Mouse (Mus musculus): ENCODE measurements around the gene Tom1l2. TPM values are rescaled to one million over a fixed set of nuclear protein-coding genes. Genes with fewer than 3 reads are reported as not detected.
A peak's percentile ranks its signal among the peaks of the same experiment; 100 is the strongest.

Gene Tom1l2
- polyA plus RNA-seq, 1 experiment = 27.4 TPM

- Histone ChIP-seq H3K27me3 (ENCODE audit: control insufficient read depth, insufficient read depth, insufficient read length) (no peaks in the 10 kb centered on the region), H3K36me3 (ENCODE audit: control insufficient read depth, insufficient read depth) (no peaks in the 10 kb centered on the region), H3K79me2 (ENCODE audit: control insufficient read depth, insufficient read depth) (no peaks in the 10 kb centered on the region), H3K4me3 (no peak overlapping the region), H3K4me2 (ENCODE audit: low read depth) (peak overlapping the region; percentile 41), H3ac (ENCODE audit: control insufficient read depth, insufficient read length) (no peak overlapping the region)
- peak in 1 of 3 experiments; percentile 58 for TF ChIP-seq MYOG (IDR thresholded peaks at IDR 0.05; ENCODE audit: control insufficient read depth in 1 of 3, insufficient read depth in 1 of 3, insufficient read length in 2 of 3, low read depth in 2 of 3)
- no peak for TF ChIP-seq SRF (IDR thresholded peaks at IDR 0.05; ENCODE audit: control insufficient read depth, insufficient read length, low read depth)
- TF ChIP-seq MYOD1 (IDR thresholded peaks at IDR 0.05; ENCODE audit: control insufficient read depth in 1 of 3, insufficient read length in 2 of 3, low read depth in 2 of 3) = peak in 1 of 3 experiments; percentile 31
Measured at GRCm38 (mm10) chr11:60301588-60302208, 51.0 kb downstream of the Tom1l2 start.

GRCm38 (mm10) chr11:60300318-60300717, 52.4 kb downstream of the Tom1l2 start:
- Histone ChIP-seq H3K27me3 (ENCODE audit: control insufficient read depth, insufficient read depth, insufficient read length) (no peaks in the 10 kb centered on the region), H3ac (ENCODE audit: control insufficient read depth, insufficient read length) (no peak overlapping the region), H3K4me3 (no peak overlapping the region), H3K4me2 (ENCODE audit: low read depth) (no peak overlapping the region), H3K79me2 (ENCODE audit: control insufficient read depth, insufficient read depth) (no peaks in the 10 kb centered on the region), H3K36me3 (ENCODE audit: control insufficient read depth, insufficient read depth) (no peaks in the 10 kb centered on the region)
- TF ChIP-seq MYOD1 (IDR thresholded peaks at IDR 0.05; ENCODE audit: control insufficient read depth in 1 of 3, insufficient read length in 2 of 3, low read depth in 2 of 3) (no peak), MYOG (IDR thresholded peaks at IDR 0.05; ENCODE audit: control insufficient read depth in 1 of 3, insufficient read depth in 1 of 3, insufficient read length in 2 of 3, low read depth in 2 of 3) (no peak), E2F4 (IDR thresholded peaks at IDR 0.05; ENCODE audit: insufficient read depth) (no peak), USF1 (IDR thresholded peaks at IDR 0.05; ENCODE audit: low read depth) (no peak), TCF12 (IDR thresholded peaks at IDR 0.05; ENCODE audit: insufficient read depth, poor library complexity, severe bottlenecking) (no peak), MAX (IDR thresholded peaks at IDR 0.05; ENCODE audit: low read depth) (no peak), REST (IDR thresholded peaks at IDR 0.05; ENCODE audit: insufficient read depth, insufficient read length) (no peak), POLR2A (IDR thresholded peaks at IDR 0.05; ENCODE audit: insufficient read length, low read depth) (no peak), SRF (IDR thresholded peaks at IDR 0.05; ENCODE audit: control insufficient read depth, insufficient read length, low read depth) (no peak), TCF3 (IDR thresholded peaks at IDR 0.05; ENCODE audit: insufficient read length, low read depth) (no peak), CEBPB (IDR thresholded peaks at IDR 0.05; ENCODE audit: insufficient read depth, poor library complexity, severe bottlenecking) (no peak), POLR2AphosphoS2 (IDR thresholded peaks at IDR 0.05; ENCODE audit: insufficient read length, low read depth) (no peak)

- no peak overlapping the region for H3K4me3 ChIP-seq
- no peaks in the 10 kb centered on the region for H3K36me3 ChIP-seq (ENCODE audit: control insufficient read depth, insufficient read depth)
- H3ac ChIP-seq (ENCODE audit: control insufficient read depth, insufficient read length) = no peak overlapping the region
- H3K4me2 ChIP-seq (ENCODE audit: low read depth) = no peak overlapping the region
- no peaks in the 10 kb centered on the region for H3K27me3 ChIP-seq (ENCODE audit: control insufficient read depth, insufficient read depth, insufficient read length)
- TF ChIP-seq MYOG (IDR thresholded peaks at IDR 0.05; ENCODE audit: control insufficient read depth in 1 of 3, insufficient read depth in 1 of 3, insufficient read length in 2 of 3, low read depth in 2 of 3) (no peak), USF1 (IDR thresholded peaks at IDR 0.05; ENCODE audit: low read depth) (no peak), POLR2A (IDR thresholded peaks at IDR 0.05; ENCODE audit: insufficient read length, low read depth) (no peak), E2F4 (IDR thresholded peaks at IDR 0.05; ENCODE audit: insufficient read depth) (no peak), MAX (IDR thresholded peaks at IDR 0.05; ENCODE audit: low read depth) (no peak), MYOD1 (IDR thresholded peaks at IDR 0.05; ENCODE audit: control insufficient read depth in 1 of 3, insufficient read length in 2 of 3, low read depth in 2 of 3) (no peak), POLR2AphosphoS2 (IDR thresholded peaks at IDR 0.05; ENCODE audit: insufficient read length, low read depth) (no peak), SRF (IDR thresholded peaks at IDR 0.05; ENCODE audit: control insufficient read depth, insufficient read length, low read depth) (no peak)
- H3K79me2 ChIP-seq (ENCODE audit: control insufficient read depth, insufficient read depth) = no peaks in the 10 kb centered on the region
Measured at GRCm38 (mm10) chr11:60297772-60298171, 54.9 kb downstream of the Tom1l2 start.

GRCm38 (mm10) chr11:60294630-60295313, 57.9 kb downstream of the Tom1l2 start:
- no peak overlapping the region for H3K4me2 ChIP-seq (ENCODE audit: low read depth)
- no peak for TF ChIP-seq E2F4 (IDR thresholded peaks at IDR 0.05; ENCODE audit: insufficient read depth)
- no peaks in the 10 kb centered on the region for H3K27me3 ChIP-seq (ENCODE audit: control insufficient read depth, insufficient read depth, insufficient read length)
- H3K36me3 ChIP-seq (ENCODE audit: control insufficient read depth, insufficient read depth) = no peaks in the 10 kb centered on the region
- H3K4me3 ChIP-seq = no peak overlapping the region
- H3ac ChIP-seq (ENCODE audit: control insufficient read depth, insufficient read length) = no peak overlapping the region
- no peaks in the 10 kb centered on the region for H3K79me2 ChIP-seq (ENCODE audit: control insufficient read depth, insufficient read depth)

- H3K4me2 ChIP-seq (ENCODE audit: low read depth) = no peak overlapping the region
- H3K4me3 ChIP-seq = no peak overlapping the region
- TF ChIP-seq MAX (IDR thresholded peaks at IDR 0.05; ENCODE audit: low read depth) (no peak), POLR2A (IDR thresholded peaks at IDR 0.05; ENCODE audit: insufficient read length, low read depth) (no peak), USF1 (IDR thresholded peaks at IDR 0.05; ENCODE audit: low read depth) (no peak), POLR2AphosphoS2 (IDR thresholded peaks at IDR 0.05; ENCODE audit: insufficient read length, low read depth) (no peak), TCF12 (IDR thresholded peaks at IDR 0.05; ENCODE audit: insufficient read depth, poor library complexity, severe bottlenecking) (no peak), SRF (IDR thresholded peaks at IDR 0.05; ENCODE audit: control insufficient read depth, insufficient read length, low read depth) (no peak)
- no peak overlapping the region for H3ac ChIP-seq (ENCODE audit: control insufficient read depth, insufficient read length)
- H3K27me3 ChIP-seq (ENCODE audit: control insufficient read depth, insufficient read depth, insufficient read length) = no peaks in the 10 kb centered on the region
- H3K36me3 ChIP-seq (ENCODE audit: control insufficient read depth, insufficient read depth) = no peaks in the 10 kb centered on the region
- H3K79me2 ChIP-seq (ENCODE audit: control insufficient read depth, insufficient read depth) = no peaks in the 10 kb centered on the region
Measured at GRCm38 (mm10) chr11:60293683-60294629, 58.7 kb downstream of the Tom1l2 start.
